Mouse (Mus musculus) CD8-positive naive resting alpha-beta T cell, adult 57 days (primary cell): ENCODE measurements around the gene Rhox3c. TPM values are rescaled to one million over a fixed set of nuclear protein-coding genes. Genes with fewer than 3 reads are reported as not detected.

Experiments
- total RNA-seq: library from RNA; stranded (reverse); gene quantifications from one replicate; pipeline ENCODE4 v1.2.4, GENCODE M21; 2023

Gene Rhox3c
- not detected for total RNA-seq

GRCm38 (mm10) chrX:37458285-37458684, at the start of gene Rhox3c:
Rhox3c (plus strand) TSS chrX:37458585.

DNA sequence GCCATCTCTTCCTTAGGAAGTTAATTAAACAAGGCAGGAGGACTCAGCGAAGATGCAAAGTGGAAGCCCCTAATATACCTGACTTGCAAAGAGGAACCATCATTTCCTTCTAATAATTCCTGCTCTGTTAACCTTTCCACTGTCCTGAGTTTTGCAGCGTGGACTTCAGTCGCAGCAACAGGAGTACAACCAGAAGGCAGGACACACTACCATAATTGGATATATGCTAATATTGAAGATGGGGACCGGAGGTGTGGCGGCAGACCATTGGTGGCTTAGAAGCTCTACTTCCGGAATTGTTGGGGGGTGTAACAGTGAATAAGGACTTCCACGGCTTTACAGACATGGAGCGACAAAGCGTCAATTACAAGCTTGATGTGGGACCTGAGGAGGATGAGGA, 46.6 kb upstream of the Rhox3c start, which contains the start of gene Rhox2b:
Gene Rhox2b (plus strand): TSS at position 301 of the 400 bp plus-strand sequence.

DNA sequence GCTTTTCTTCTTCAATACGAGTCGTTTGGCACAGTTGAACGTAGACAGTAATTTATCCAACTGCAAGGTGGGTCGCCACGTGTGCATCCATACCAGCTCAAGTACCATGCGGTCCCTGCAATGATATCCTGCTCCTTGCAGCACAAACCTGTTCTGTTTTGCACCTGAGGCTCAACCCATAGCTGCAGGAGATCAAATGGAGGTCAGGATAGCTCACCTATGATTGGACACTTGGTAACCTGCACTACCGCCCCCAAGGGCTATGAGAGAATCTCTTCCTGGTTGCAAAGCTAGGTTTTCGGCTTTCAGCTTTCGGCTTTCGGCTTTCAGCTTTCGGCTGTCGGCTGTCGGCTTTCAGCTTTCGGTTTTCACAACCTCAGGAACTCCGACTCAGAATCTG, 26.2 kb upstream of the Rhox3c start, which contains the start of gene Rhox4b:
Gene Rhox4b (plus strand): TSS at position 301 of the 400 bp plus-strand sequence.

DNA sequence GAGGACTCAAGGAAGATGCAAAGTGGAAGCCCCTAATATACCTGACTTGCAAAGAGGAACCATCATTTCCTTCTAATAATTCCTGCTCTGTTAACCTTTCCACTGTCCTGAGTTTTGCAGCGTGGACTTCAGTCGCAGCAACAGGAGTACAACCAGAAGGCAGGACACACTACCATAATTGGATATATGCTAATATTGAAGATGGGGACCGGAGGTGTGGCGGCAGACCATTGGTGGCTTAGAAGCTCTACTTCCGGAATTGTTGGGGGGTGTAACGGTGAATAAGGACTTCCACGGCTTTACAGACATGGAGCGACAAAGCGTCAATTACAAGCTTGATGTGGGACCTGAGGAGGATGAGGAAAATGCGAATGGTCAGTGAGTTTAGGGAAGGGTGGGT, 5.0 kb upstream of the Rhox3c start, which contains the start of gene Rhox2c:
Gene Rhox2c (plus strand): TSS at position 301 of the 400 bp plus-strand sequence.

GRCm38 (mm10) chrX:37480037-37480436, 21.7 kb downstream of the Rhox3c start, which contains the start of gene Rhox4c:
Rhox4c (plus strand) TSS chrX:37480337.

DNA sequence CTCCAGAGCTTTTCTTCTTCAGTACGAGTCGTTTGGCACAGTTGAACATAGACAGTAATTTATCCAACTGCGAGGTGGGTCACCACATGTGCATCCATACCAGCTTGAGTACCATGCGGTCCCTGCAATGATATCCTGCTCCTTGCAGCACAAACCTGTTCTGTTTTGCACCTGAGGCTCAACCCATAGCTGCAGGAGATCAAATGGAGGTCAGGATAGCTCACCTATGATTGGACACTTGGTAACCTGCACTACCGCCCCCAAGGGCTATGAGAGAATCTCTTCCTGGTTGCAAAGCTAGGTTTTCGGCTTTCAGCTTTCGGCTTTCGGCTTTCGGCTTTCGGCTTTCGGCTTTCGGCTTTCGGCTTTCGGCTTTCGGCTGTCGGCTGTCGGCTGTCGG, 55.7 kb downstream of the Rhox3c start, which contains the start of gene Rhox4d:
Gene Rhox4d (plus strand): TSS at position 301 of the 400 bp plus-strand sequence.

Other genes starting within 250 kb of the Rhox3c start
- gene Gm9, start 247.5 kb upstream of the Rhox3c start, total RNA-seq: not detected
- not detected for gene Rhox1, start 236.3 kb upstream of the Rhox3c start, total RNA-seq
- gene Rhox2a, start 213.6 kb upstream of the Rhox3c start, total RNA-seq: not detected
- gene Rhox3a, start 208.7 kb upstream of the Rhox3c start, total RNA-seq: not detected
- not detected for gene Rhox4a, start 193.2 kb upstream of the Rhox3c start, total RNA-seq
- gene Rhox3a2, start 78.6 kb upstream of the Rhox3c start, total RNA-seq: not detected
- not detected for gene Rhox4a2, start 67.7 kb upstream of the Rhox3c start, total RNA-seq
- gene Rhox2b, start 46.5 kb upstream of the Rhox3c start, total RNA-seq: not detected
- not detected for gene Rhox4b, start 26.1 kb upstream of the Rhox3c start, total RNA-seq
- gene Rhox2c, start 4.9 kb upstream of the Rhox3c start, total RNA-seq: not detected
- gene Rhox4c, start 21.8 kb downstream of the Rhox3c start, total RNA-seq: not detected
- gene Rhox2d, start 34.8 kb downstream of the Rhox3c start, total RNA-seq: not detected
- not detected for gene Rhox4d, start 55.8 kb downstream of the Rhox3c start, total RNA-seq
- gene Rhox2e, start 71.9 kb downstream of the Rhox3c start, total RNA-seq: not detected
- gene Rhox3e, start 83.4 kb downstream of the Rhox3c start, total RNA-seq: not detected
- not detected for gene Rhox4e, start 98.8 kb downstream of the Rhox3c start, total RNA-seq
- gene Rhox2f, start 112.8 kb downstream of the Rhox3c start, total RNA-seq: not detected
- not detected for gene Rhox3f, start 122.4 kb downstream of the Rhox3c start, total RNA-seq
- not detected for gene Rhox4f, start 149.1 kb downstream of the Rhox3c start, total RNA-seq
- gene Rhox3g, start 170.0 kb downstream of the Rhox3c start, total RNA-seq: not detected
- gene Rhox2g, start 184.9 kb downstream of the Rhox3c start, total RNA-seq: not detected
- gene Rhox4g, start 192.7 kb downstream of the Rhox3c start, total RNA-seq: not detected
- gene Rhox3h, start 210.2 kb downstream of the Rhox3c start, total RNA-seq: not detected
- not detected for gene Rhox2h, start 214.7 kb downstream of the Rhox3c start, total RNA-seq